Mouse (Mus musculus) bone marrow macrophage, adult 2 months (primary cell): Measurements from ENCODE around the gene Hrh2.

ENCODE experiments used
- CTCF ChIP-seq: IDR thresholded peaks from 2 replicates; pipeline ENCODE4 v1.5.1; 2012; ENCODE audit warnings: low read depth, mild to moderate bottlenecking, low read length, moderate library complexity
- POLR2A ChIP-seq: IDR thresholded peaks from 2 replicates; pipeline ENCODE4 v1.6.1; 2012; ENCODE audit warnings: mild to moderate bottlenecking, low read depth, low read length, borderline replicate concordance

DNA sequence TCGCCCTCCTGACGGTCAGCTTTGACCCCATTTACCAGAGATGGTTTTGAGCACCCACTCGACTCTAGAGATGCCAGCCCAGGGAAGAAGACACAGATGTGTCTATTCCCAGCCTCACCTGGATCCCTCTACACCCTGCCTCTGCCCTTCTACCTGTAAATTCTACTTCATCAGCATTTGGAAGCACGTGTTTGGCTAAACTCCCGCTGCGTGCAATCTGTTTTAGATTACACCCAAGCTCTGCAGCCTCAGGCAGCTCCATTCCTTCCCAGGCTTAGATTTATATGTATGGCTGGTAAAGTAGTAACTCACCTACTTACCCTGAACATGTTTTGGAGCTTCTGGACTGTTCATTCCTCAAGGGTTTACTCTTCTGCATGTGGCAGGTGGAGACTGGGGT lies 26.9 kb upstream of the Hrh2 start:
- TF ChIP-seq CTCF (no peak), POLR2A (no peak)
